Mouse (Mus musculus): ENCODE data around the gene Samd4b.
"Not testable (repeated sequence)": the region's sequence is repeated elsewhere in the genome, so short reads cannot be mapped to it uniquely, and the experiment has no call there.

The Samd4b gene

DNA sequence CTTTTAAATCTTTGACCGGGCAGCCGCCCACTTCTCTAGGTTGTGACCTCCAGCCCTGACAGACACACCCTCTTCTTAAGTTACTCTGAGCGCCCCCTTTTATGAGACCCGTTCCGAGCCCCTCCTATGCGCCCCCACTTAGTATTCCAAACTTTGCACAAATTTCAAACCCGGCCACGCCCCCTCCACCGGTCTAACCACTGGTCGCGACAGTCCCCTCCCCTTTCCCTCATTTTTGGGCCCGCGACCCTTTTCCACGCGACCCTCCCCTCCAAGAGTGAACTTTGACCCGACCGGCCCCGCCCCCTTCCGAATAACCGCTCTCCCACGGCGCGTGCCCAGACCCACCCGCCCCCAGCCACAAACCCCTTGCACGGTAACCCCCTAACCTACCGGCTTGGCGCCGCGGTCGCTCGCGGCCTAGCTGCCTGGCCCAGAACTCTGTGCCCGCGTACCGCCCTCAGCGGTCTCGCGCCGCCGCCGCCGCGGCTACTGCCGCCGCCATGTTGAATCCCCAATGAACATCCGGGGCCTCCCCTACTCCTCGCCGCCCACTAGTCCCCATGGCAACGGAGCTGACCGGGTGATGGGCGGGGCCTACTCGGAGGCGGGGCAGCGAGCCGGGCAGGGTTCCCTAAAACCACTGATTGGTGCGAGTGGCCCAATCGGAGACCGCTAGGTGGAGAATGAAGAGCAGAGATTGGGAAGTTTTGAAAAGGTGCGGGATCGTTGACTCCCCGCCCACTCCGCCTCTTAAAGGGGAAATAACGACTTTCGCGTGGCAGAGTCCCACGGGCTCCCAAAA lies at the start of gene Samd4b, which contains the start of gene Pak4:
TSS of gene Samd4b (minus strand) at position 503 of the 805 bp plus-strand sequence.
TSS of gene Pak4 (minus strand) at position 544 of the 805 bp plus-strand sequence.
- peak; percentile 100 for DNase-seq

GRCm38 (mm10) chr7:28647016-28647415 lies 49.1 kb upstream of the Samd4b start:
- no peak for DNase-seq

GRCm38 (mm10) chr7:28645947-28646475 lies 48.1 kb upstream of the Samd4b start:
- no peak for DNase-seq

- no peak for DNase-seq
Observed at GRCm38 (mm10) chr7:28645366-28645765, 47.4 kb upstream of the Samd4b start.

- DNase-seq, result no peak
Observed at GRCm38 (mm10) chr7:28641546-28641945, 43.6 kb upstream of the Samd4b start.

DNA sequence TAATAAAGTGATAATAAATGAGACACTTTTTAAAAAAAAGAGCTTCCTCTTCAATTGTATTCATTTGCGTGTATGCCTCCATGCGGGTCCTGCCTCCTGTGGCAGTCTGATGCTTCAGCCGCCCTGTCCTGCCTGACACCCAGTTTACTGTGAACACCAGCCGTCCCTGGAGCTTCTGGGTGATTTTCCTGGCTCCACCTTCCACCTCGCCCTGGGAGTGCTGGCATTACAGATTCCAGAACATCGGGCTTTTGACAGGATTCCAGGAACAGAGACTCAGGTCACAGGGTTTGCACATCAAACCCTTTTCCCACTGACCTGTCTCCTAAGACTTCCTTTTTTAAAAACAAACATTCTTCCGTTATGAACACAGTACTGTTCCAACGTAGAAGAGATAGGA lies 39.6 kb upstream of the Samd4b start:
- peak; percentile 8 for DNase-seq

DNA sequence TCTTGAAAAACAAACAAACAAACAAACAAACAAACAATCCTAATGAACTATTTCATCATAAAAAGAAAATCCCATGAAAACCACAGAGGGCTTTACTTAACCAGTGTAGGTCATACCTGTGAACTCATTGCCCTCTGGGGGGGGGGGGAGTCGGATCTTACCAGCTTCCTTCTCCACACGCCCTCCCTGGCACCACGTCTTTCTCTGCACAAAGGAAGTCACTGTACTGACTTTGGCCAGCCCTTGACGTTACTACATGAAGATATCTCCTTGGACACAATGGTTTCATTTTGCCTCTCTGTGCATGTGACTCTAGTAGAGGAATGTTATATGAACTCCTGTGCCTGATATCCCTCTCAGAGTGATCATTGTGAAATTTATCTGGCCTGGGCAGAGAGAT lies 36.2 kb upstream of the Samd4b start:
- DNase-seq, result no peak

DNA sequence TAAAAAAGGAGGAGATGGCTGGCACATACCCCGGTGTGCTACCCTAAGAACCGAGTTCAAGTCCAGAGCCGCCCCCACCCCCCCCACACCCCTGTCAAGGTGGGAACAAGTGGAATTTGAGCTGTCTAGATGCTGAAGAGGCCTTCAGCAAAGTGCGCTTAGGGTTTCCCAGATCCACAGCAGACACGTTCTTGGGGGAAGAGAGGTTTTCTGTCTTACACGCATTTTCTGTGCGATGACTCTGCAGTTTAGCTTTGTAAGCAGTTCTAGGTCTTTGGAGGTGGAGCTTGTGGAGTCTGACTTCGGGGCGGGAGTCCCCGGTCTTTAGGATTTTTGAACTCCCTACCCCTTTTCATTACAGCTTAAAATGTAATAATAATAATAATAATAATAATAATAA lies 33.1 kb upstream of the Samd4b start, which contains the start of gene Acp7:
TSS of gene Acp7 (minus strand) at position 260 of the 400 bp plus-strand sequence.
- DNase-seq, result no peak

DNA sequence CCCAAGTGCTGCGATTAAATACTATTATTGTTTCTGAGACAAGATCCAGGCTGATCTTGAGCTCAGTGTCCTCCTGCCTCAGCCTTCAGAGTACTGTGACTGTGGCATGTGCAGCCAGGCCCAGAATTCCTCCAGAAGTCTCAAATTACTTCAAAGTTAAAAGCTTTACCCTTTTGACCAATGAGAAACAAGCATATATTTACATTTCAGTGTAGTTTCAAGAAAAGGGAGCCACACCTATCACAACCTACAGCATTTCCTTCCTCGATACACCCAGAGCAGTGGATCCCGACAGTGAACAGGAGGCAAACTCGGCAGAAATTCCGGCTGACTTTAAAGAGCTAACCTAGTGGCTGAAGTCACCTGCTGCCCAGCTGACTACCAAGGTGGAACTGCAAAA lies 26.8 kb upstream of the Samd4b start:
- no peak for DNase-seq

GRCm38 (mm10) chr7:28619098-28619715 lies 21.3 kb upstream of the Samd4b start:
- no peak for DNase-seq

GRCm38 (mm10) chr7:28605951-28606350 lies 8.0 kb upstream of the Samd4b start:
- no peak for DNase-seq

DNA sequence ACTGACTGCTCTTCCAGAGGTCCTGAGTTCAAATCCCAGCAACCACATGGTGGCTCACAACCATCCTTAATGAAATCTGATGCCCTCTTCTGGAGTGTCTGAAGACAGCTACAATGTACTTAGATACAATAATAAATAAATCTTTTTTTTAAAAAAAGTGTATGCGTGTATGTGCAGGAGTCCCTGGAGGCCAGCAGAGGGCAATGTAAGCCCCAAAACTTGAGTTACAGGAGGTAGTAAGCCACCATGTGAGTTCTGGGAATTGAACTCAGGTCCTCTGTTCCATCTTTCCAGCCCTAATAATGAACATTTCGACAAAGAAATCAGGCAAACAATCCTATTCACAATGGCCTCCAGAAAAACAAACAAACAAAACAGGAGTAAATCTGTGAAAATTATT lies 5.8 kb upstream of the Samd4b start:
- not testable (repeated sequence) for DNase-seq

GRCm38 (mm10) chr7:28603136-28603535 lies 5.2 kb upstream of the Samd4b start:
- no peak for DNase-seq

GRCm38 (mm10) chr7:28601668-28602067 lies 3.7 kb upstream of the Samd4b start:
- peak; percentile 65 for DNase-seq

DNA sequence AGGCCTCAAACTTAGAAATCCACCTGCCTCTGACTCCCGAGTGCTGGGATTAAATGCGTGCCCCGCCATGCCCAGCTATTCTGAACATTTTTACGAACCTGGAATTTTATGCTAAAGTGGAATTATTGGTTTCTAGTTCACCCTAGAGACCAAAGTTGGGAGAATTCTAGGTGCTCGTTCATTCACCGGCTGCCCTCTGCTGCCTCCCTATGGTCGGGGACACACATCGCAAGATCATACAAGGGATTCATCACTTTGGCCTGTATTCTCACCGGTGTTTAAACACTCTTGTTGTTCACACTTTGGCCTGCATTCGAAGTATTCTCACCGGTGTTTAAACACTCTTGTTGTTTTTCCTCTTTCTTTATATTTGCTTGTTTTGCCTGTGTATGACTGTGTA lies 3.1 kb upstream of the Samd4b start:
- peak; percentile 71 for DNase-seq

DNA sequence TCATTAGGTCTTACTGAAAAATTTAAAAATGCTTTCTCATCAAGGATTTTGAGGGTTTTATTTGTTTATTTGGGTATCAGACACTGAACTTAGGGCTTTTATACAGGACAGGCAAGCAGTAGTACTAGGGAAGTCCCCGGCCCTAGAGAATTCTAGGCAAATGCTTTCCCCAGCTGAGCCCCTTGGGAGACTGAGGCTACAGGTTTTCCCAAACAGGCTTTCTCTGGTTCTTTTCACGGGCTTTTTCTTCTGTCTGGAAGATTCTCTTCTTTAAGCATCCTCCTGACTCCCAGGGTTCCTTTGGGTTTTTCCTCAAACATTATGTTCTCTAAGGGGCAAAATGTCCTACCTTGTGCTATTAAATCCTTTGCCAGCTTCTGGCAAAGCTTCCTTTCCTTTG lies 1.0 kb upstream of the Samd4b start:
- DNase-seq, result no peak

DNA sequence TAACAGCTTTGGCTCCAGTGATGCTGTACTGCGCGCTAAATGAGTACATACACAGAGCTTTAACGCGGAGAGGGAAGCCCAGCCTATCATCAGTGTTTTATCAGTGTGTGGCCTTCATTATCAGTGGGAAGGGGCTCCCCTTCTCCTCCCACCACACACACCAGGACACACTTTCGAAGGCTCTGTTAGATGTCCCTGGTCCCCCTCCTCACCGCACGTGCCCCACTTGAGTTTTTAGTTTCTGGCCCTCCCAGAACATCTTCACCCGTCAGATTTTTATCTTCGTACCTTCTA lies 720 bp downstream of the Samd4b start:
- DNase-seq, result no peak

DNA sequence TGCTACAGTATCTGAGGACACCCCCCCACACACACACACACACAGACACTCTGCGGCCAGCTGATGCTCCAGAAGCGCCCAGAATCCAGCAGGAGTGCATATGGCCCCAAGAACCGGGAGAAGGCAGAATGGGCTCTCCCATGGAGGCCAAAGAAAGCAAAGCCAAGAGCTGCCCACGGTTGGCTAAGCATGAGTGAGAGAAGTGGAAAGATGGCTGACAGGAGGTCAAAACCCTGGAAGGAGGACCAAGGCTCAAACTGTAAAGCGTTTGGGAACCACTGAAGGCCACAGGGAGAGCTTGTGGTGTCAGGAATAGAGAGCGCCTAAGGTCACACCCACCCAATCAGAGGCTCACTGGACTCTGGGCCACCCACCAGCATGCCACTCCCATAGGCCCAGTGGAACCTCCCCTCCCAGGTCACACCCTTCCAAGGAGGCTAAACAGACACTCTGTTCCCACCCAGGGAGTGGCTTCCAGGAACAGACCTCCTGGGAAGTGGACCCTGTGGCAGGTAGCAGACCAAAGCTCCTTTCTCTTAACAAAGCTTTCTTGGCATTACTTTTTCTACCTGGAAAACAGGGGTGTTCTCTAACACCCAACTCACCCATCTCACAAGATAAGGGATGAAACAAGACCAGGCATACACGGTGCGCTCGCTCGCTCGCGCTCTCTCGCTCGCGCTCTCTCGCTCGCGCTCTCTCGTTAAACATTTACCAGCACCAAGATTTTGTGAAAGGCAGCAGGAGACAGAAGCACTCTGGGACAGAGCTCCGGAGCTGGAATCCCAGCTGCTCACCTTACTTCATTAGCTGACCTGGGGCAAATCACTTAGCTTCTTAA lies 1.3 kb downstream of the Samd4b start:
- DNase-seq, result peak; percentile 91

GRCm38 (mm10) chr7:28595751-28596435 lies 2.1 kb downstream of the Samd4b start:
- DNase-seq, result peak; percentile 56

- peak; percentile 77 for DNase-seq
Observed at GRCm38 (mm10) chr7:28593206-28594111, 4.5 kb downstream of the Samd4b start.

- no peak for DNase-seq
Observed at GRCm38 (mm10) chr7:28591862-28592261, 6.1 kb downstream of the Samd4b start.

- peak; percentile 79 for DNase-seq
Observed at GRCm38 (mm10) chr7:28587644-28588043, 10.3 kb downstream of the Samd4b start.
